Mouse (Mus musculus) layer of hippocampus, postnatal 10 days (tissue): ENCODE data around the gene Sf3a1. TPM values are rescaled to one million over a fixed set of nuclear protein-coding genes. Genes with fewer than 3 reads are reported as not detected.

ENCODE experiments used
- microRNA-seq, 2 experiments: library from miRNA; unstranded; fragments of <30 nt; microRNA quantifications; one replicate each; pipeline ENCODE4 v1.2.0; 2021
- total RNA-seq, 2 experiments: library from RNA; stranded (reverse); gene quantifications; 2 replicates each; pipeline ENCODE4 v1.2.3; 2021

Sf3a1 gene
- total RNA-seq, 2 experiments from 2014 or later, result 61.1 to 72.9 TPM

Small RNA genes within 50 kb of the gene (microRNA-seq; reads per million reads assigned to microRNA genes)
- 0.78 to 2.7 reads per million in 2 experiments for gene Mir3060

Other genes starting within 250 kb of the Sf3a1 start
- gene Slc35e4, start 245.7 kb upstream of the Sf3a1 start, total RNA-seq, result 10 to 100 TPM; 21.8 to 22.2 TPM
- 10 to 100 TPM; 13.2 to 16.2 TPM for gene Tcn2, start 228.2 kb upstream of the Sf3a1 start, total RNA-seq
- gene Pes1, start 196.4 kb upstream of the Sf3a1 start, total RNA-seq, result 10 to 100 TPM; 37.1 to 51.0 TPM
- not detected for gene 4930556J24Rik, start 183.6 kb upstream of the Sf3a1 start, total RNA-seq
- 10 to 100 TPM in 1 of 2 experiments, 1 to 10 TPM in 1; 8.9 to 10.2 TPM for gene Gal3st1, start 176.7 kb upstream of the Sf3a1 start, total RNA-seq
- gene Sec14l4, start 128.9 kb upstream of the Sf3a1 start, total RNA-seq, result 1 to 10 TPM in 1 of 2 experiments, under 1 TPM in 1; 0.38 to 1.1 TPM
- 1 to 10 TPM; 3.7 to 4.5 TPM for gene Sec14l3, start 95.5 kb upstream of the Sf3a1 start, total RNA-seq
- gene Mtfp1, start 64.9 kb upstream of the Sf3a1 start, total RNA-seq, result 10 to 100 TPM; 62.5 to 66.0 TPM
- gene Sec14l2, start 36.9 kb upstream of the Sf3a1 start, total RNA-seq, result 10 to 100 TPM; 24.3 to 26.8 TPM
- 10 to 100 TPM; 47.7 to 49.4 TPM for gene Rnf215, start 25.1 kb upstream of the Sf3a1 start, total RNA-seq
- 10 to 100 TPM; 13.4 to 14.6 TPM for gene Ccdc157, start 57 bp upstream of the Sf3a1 start, total RNA-seq
- gene Tbc1d10a, start 26.4 kb downstream of the Sf3a1 start, total RNA-seq, result 10 to 100 TPM; 28.4 to 31.1 TPM
- 1 to 10 TPM; 4.0 to 5.5 TPM for gene Castor1, start 57.9 kb downstream of the Sf3a1 start, total RNA-seq
- not detected for gene Osm, start 76.1 kb downstream of the Sf3a1 start, total RNA-seq
- under 1 TPM; 0.59 to 0.71 TPM for gene Lif, start 97.2 kb downstream of the Sf3a1 start, total RNA-seq